ENCODE assay signal across 8 mouse cellular contexts in the genomic region with DNA sequence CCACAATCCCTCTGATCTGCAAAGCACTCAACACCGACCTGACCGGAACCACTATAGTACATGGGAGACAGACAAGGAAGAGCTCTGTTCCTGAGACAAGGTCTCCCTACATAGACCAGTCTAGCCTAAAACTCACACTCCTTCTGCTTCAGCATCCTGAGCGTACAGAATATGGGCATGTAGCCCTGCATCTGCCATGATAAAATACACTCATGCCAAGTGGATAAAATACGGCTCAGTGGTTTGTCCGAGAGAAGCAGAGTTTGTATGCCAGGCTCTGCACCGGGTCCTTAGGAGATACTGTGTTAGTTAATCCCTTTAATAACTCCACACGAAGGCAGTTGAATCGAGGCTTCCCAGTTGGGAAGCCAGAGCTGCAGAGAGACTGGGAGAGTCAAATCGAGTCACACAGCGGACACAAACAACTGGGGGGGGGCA. TPM values are rescaled to one million over a fixed set of nuclear protein-coding genes. Genes with fewer than 3 reads are reported as not detected.
DNase-seq lines count a peak whose midpoint lies in the region; ATAC-seq and TF ChIP-seq lines count a peak whose summit lies in the region.

No protein-coding gene starts in this region.

- no peaks in the 10 kb centered on the region for H3K27me3 ChIP-seq in kidney, adult 2 months (replicated peaks; ENCODE audit: control insufficient read depth, insufficient read depth, low read length)
- H3K27me3 ChIP-seq in embryonic facial prominence, embryonic 13.5 days: no peaks in the 10 kb centered on the region
- no peaks in the 10 kb centered on the region for H3K27me3 ChIP-seq in hindbrain, embryonic 11.5 days (ENCODE audit: control insufficient read depth, insufficient read depth, low read length)
- H3K27me3 ChIP-seq in midbrain, embryonic 13.5 days: no peaks in the 10 kb centered on the region

- H3K4me2 ChIP-seq in embryonic facial prominence, embryonic 13.5 days: peak overlapping the region; percentile 51
- H3K4me2 ChIP-seq in hindbrain, embryonic 11.5 days (replicated peaks; ENCODE audit: low read depth, low read length): no peak overlapping the region
- peak overlapping the region; percentile 44; the same call in 1 of the 2 replicates for H3K4me2 ChIP-seq in midbrain, embryonic 13.5 days (replicated peaks)

- no peak for TF ChIP-seq CTCF in kidney, adult 2 months (conservative IDR thresholded peaks at IDR 0.05; ENCODE audit: insufficient read depth, insufficient read length, low read depth, low read length)

- TF ChIP-seq POLR2A in kidney, adult 2 months (IDR thresholded peaks at IDR 0.05; ENCODE audit: low read depth, low read length): no peak

- no peaks in the 10 kb centered on the region for H3K36me3 ChIP-seq in kidney, adult 2 months (ENCODE audit: control insufficient read depth, insufficient read depth, low read length)
- no peaks in the 10 kb centered on the region for H3K36me3 ChIP-seq in embryonic facial prominence, embryonic 13.5 days
- no peaks in the 10 kb centered on the region for H3K36me3 ChIP-seq in hindbrain, embryonic 11.5 days (ENCODE audit: control insufficient read depth, insufficient read depth, low read length)
- no peaks in the 10 kb centered on the region for H3K36me3 ChIP-seq in midbrain, embryonic 13.5 days

- peak overlapping the region; percentile 16; the same call in 1 of the 2 replicates for H3K27ac ChIP-seq in kidney, adult 2 months (ENCODE audit: insufficient read depth, low read depth, low read length)
- peak overlapping the region; percentile 95 for H3K27ac ChIP-seq in embryonic facial prominence, embryonic 13.5 days
- H3K27ac ChIP-seq in hindbrain, embryonic 11.5 days (ENCODE audit: low read depth, low read length): peak overlapping the region; percentile 63
- H3K27ac ChIP-seq in midbrain, embryonic 13.5 days: peak overlapping the region; percentile 81

- H3K4me3 ChIP-seq in kidney, adult 2 months (ENCODE audit: insufficient read depth, low read depth, low read length): no peak overlapping the region
- H3K4me3 ChIP-seq in embryonic facial prominence, embryonic 13.5 days: no peak overlapping the region
- no peak overlapping the region for H3K4me3 ChIP-seq in hindbrain, embryonic 11.5 days (ENCODE audit: low read depth, low read length)
- H3K4me3 ChIP-seq in midbrain, embryonic 13.5 days (replicated peaks): no peak overlapping the region

- no peak for DNase-seq in kidney, adult 2 months
- DNase-seq in kidney, postnatal 25 days: no peak
- peak; percentile 27 for DNase-seq in hindbrain, embryonic 11.5 days (ENCODE audit: low spot score)
- no peak for DNase-seq in retina, postnatal 1 day
- no peak for DNase-seq in MN1 (ENCODE audit: low spot score)

- H3K9ac ChIP-seq in embryonic facial prominence, embryonic 13.5 days: 0 out of 2 replicates have a peak overlapping the region, but pooled peaks have one; percentile 12
- H3K9ac ChIP-seq in hindbrain, embryonic 11.5 days (ENCODE audit: low read depth, low read length): no peak overlapping the region
- no peak overlapping the region for H3K9ac ChIP-seq in midbrain, embryonic 13.5 days (replicated peaks)

- 0 out of 2 replicates have a peak, but pooled peaks cover 5% of the 10 kb centered on the region for H3K4me1 ChIP-seq in kidney, adult 2 months (ENCODE audit: control insufficient read depth, insufficient read depth, low read length)
- H3K4me1 ChIP-seq in embryonic facial prominence, embryonic 13.5 days: peaks cover 40% of the 10 kb centered on the region
- peaks cover 5% of the 10 kb centered on the region for H3K4me1 ChIP-seq in hindbrain, embryonic 11.5 days (replicated peaks; ENCODE audit: control insufficient read depth, insufficient read depth, low read length)
- peaks cover 23% of the 10 kb centered on the region for H3K4me1 ChIP-seq in midbrain, embryonic 13.5 days (replicated peaks)

- no peak for ATAC-seq in embryonic facial prominence, embryonic 13.5 days (ENCODE audit: insufficient number of reproducible peaks, insufficient read depth, low FRiP score, low TSS enrichment, low read depth)
- no peak for ATAC-seq in hindbrain, embryonic 11.5 days (ENCODE audit: low FRiP score)
- no peak for ATAC-seq in midbrain, embryonic 13.5 days
- ATAC-seq in erythroid progenitor cell, adult 5-6 weeks (replicated peaks; ENCODE audit: low FRiP score, poor library complexity, severe bottlenecking): no peak

- WGBS in kidney, adult 2 months: 52% methylated on average over 10 of the region's 10 CpGs
- WGBS in embryonic facial prominence, embryonic 13.5 days: 17% methylated on average over 10 of the region's 10 CpGs
- 46% methylated on average over 10 of the region's 10 CpGs for WGBS in hindbrain, embryonic 11.5 days
- WGBS in midbrain, embryonic 13.5 days: 33% methylated on average over 10 of the region's 10 CpGs

- no peaks in the 10 kb centered on the region for H3K9me3 ChIP-seq in embryonic facial prominence, embryonic 13.5 days
- H3K9me3 ChIP-seq in hindbrain, embryonic 11.5 days (ENCODE audit: control insufficient read depth, low read length): no peaks in the 10 kb centered on the region
- no peaks in the 10 kb centered on the region for H3K9me3 ChIP-seq in midbrain, embryonic 13.5 days

RNA-seq across cellular contexts. Expression of a gene that starts 50.4 kb away (rescaled TPM):
- polyA plus RNA-seq in kidney, adult 2 months (2012; rRNA removed): 2.3 and 2.9 TPM in 2 replicates
- polyA plus RNA-seq in embryonic facial prominence, embryonic 13.5 days (2015; fragmentation: Nextera tagmentation; extraction: Ambion mirVana): 6.6 and 7.8 TPM in 2 replicates
- polyA plus RNA-seq in hindbrain, embryonic 11.5 days (2014; fragmentation: Nextera tagmentation; extraction: Ambion mirVana): 12.0 and 13.7 TPM in 2 replicates
- 12.1 and 12.6 TPM in 2 replicates for polyA plus RNA-seq in midbrain, embryonic 13.5 days (2015; fragmentation: Nextera tagmentation; extraction: Ambion mirVana)
- total RNA-seq in erythroid progenitor cell, adult 5-6 weeks (2015; ENCODE audit: low replicate concordance): 3.4 and 6.1 TPM in 2 replicates
- total RNA-seq in erythroid progenitor cell, adult 5-6 weeks (2017; ENCODE audit: low replicate concordance): 1.8 and 11.4 TPM in 2 replicates

Comparison
In these comparisons a context has a peak if more than half of its experiments do, and no peak if none do; other contexts are left out.
1. H3K27ac ChIP-seq: peak in every context shown above with its lines; median percentile 95 in embryonic facial prominence, embryonic 13.5 days; 81 in midbrain, embryonic 13.5 days; 63 in hindbrain, embryonic 11.5 days; 16 in kidney, adult 2 months.